Mouse (Mus musculus) c-Kit-positive CD71-positive TER-119-positive erythroid progenitor cells, embryonic 14.5 days (primary cell): ENCODE data around the gene Klf16.
A peak's percentile ranks its signal among the peaks of the same experiment; 100 is the strongest.

Experiments
- DNase-seq: peaks from one replicate; pipeline ENCODE4 v3.0.0-alpha.2; 2013; ENCODE audit warnings: low spot score

Klf16 gene

GRCm38 (mm10) chr10:80539493-80539892 lies 37.6 kb downstream of the Klf16 start:
- no peak for DNase-seq

GRCm38 (mm10) chr10:80538710-80539394 lies 38.3 kb downstream of the Klf16 start, which contains the start of gene Atp8b3:
Gene Atp8b3, minus strand, starts transcription at chr10:80539124.
- DNase-seq: peak; percentile 100

- DNase-seq: no peak
Observed at GRCm38 (mm10) chr10:80538180-80538579, 38.9 kb downstream of the Klf16 start.

GRCm38 (mm10) chr10:80535711-80536110 lies 41.4 kb downstream of the Klf16 start:
- DNase-seq: peak; percentile 82

- peak; percentile 76 for DNase-seq
Observed at GRCm38 (mm10) chr10:80535071-80535470, 42.0 kb downstream of the Klf16 start.

- DNase-seq: peak; percentile 87
Observed at GRCm38 (mm10) chr10:80533704-80534103, 43.4 kb downstream of the Klf16 start.

- no peak for DNase-seq
Observed at GRCm38 (mm10) chr10:80532783-80533182, 44.3 kb downstream of the Klf16 start.

GRCm38 (mm10) chr10:80526172-80526571 lies 50.9 kb downstream of the Klf16 start:
- no peak for DNase-seq

- DNase-seq: no peak
Observed at GRCm38 (mm10) chr10:80523299-80523698, 53.8 kb downstream of the Klf16 start.

- no peak for DNase-seq
Observed at GRCm38 (mm10) chr10:80519287-80519686, 57.8 kb downstream of the Klf16 start.
